Mouse (Mus musculus) right cerebral cortex, postnatal 36 days (tissue): Measurements from ENCODE around the gene Pml.
A peak's percentile ranks its signal among the peaks of the same experiment; 100 is the strongest.

Source experiments
- DNase-seq, 2 experiments: peaks; one replicate each; pipeline ENCODE4 v3.0.0; 2022; ENCODE audit warnings: low spot score in 2 of 2, mixed read lengths in 1 of 2

Pml gene

GRCm38 (mm10) chr9:58234502-58235015 is 15.0 kb downstream of the Pml start:
- no peak for DNase-seq

- DNase-seq: no peak
Measured at GRCm38 (mm10) chr9:58232374-58232773, 17.2 kb downstream of the Pml start.

- no peak for DNase-seq
Measured at GRCm38 (mm10) chr9:58231746-58232145, 17.8 kb downstream of the Pml start.

- no peak for DNase-seq
Measured at GRCm38 (mm10) chr9:58228777-58229466, 20.7 kb downstream of the Pml start.

GRCm38 (mm10) chr9:58225915-58226913 is 23.4 kb downstream of the Pml start:
- no peak for DNase-seq

- DNase-seq: no peak
Measured at GRCm38 (mm10) chr9:58224356-58224755, 25.2 kb downstream of the Pml start.

GRCm38 (mm10) chr9:58220218-58220903 is 29.2 kb downstream of the Pml start:
- DNase-seq: no peak

- no peak for DNase-seq
Measured at GRCm38 (mm10) chr9:58218539-58218938, 31.0 kb downstream of the Pml start.

- DNase-seq: no peak
Measured at GRCm38 (mm10) chr9:58216402-58216801, 33.2 kb downstream of the Pml start.

- DNase-seq: no peak
Measured at GRCm38 (mm10) chr9:58214519-58215180, 34.9 kb downstream of the Pml start.

- no peak for DNase-seq
Measured at GRCm38 (mm10) chr9:58213865-58214264, 35.7 kb downstream of the Pml start.

- DNase-seq: no peak
Measured at GRCm38 (mm10) chr9:58213377-58213776, 36.2 kb downstream of the Pml start.

GRCm38 (mm10) chr9:58210304-58210627 is 39.3 kb downstream of the Pml start:
- DNase-seq: no peak

GRCm38 (mm10) chr9:58209462-58210303 is 39.9 kb downstream of the Pml start:
- peak in 1 of 2 experiments; percentile 32 for DNase-seq

GRCm38 (mm10) chr9:58206013-58206412 is 43.6 kb downstream of the Pml start:
- no peak for DNase-seq

- peak in 1 of 2 experiments; percentile 70 for DNase-seq
Measured at GRCm38 (mm10) chr9:58204448-58205000, 45.1 kb downstream of the Pml start.

- peak in 1 of 2 experiments; percentile 41 for DNase-seq
Measured at GRCm38 (mm10) chr9:58203516-58204447, 45.8 kb downstream of the Pml start, which contains the start of the genes Islr and Islr2. TSS of gene Islr (minus strand) at chr9:58204306. TSS of gene Islr2 (minus strand) at chr9:58204319.

- peak in 1 of 2 experiments; percentile 82 for DNase-seq
Measured at GRCm38 (mm10) chr9:58202676-58203453, 46.7 kb downstream of the Pml start.
